18 mouse cellular contexts compared by ENCODE assay signal in genomic region chr17:10514812-10515211, GRCm38 (mm10).
A peak's percentile ranks its signal among the peaks of the same experiment; 100 is the strongest.
DNase-seq lines count a peak whose midpoint lies in the region; ATAC-seq and TF ChIP-seq lines count a peak whose summit lies in the region.
"Had no signal": no experiment of that assay in that cellular context is flagged by ENCODE, and none has a peak within 500 bp of the region (broad histone marks: within the 10 kb centered on the region; RNA-seq: fewer than 3 reads in every experiment).

No protein-coding gene starts in this region.

- H3K27me3 ChIP-seq in hindbrain, embryonic 13.5 days: no peaks in the 10 kb centered on the region
- no peaks in the 10 kb centered on the region for H3K27me3 ChIP-seq in hindbrain, embryonic 11.5 days (ENCODE audit: control insufficient read depth, insufficient read depth, low read length)
- H3K27me3 ChIP-seq in neural tube, embryonic 12.5 days (replicated peaks): no peaks in the 10 kb centered on the region
- H3K27me3 ChIP-seq: embryonic facial prominence, embryonic 12.5 days; heart, embryonic 15.5 days; limb, embryonic 15.5 days; stomach, embryonic 15.5 days had no signal

- ATAC-seq in hindbrain, embryonic 13.5 days (ENCODE audit: low FRiP score): no peak
- no peak for ATAC-seq in hindbrain, embryonic 11.5 days (ENCODE audit: low FRiP score)
- ATAC-seq in neural tube, embryonic 12.5 days (ENCODE audit: low FRiP score, low read depth): peak; percentile 68

- intact Hi-C loops in left cerebral cortex, postnatal 36 days (cut with DNase I): no loop called here

- DNase-seq in hindbrain, embryonic 11.5 days (ENCODE audit: low spot score): no peak
- no peak for DNase-seq in layer of hippocampus, adult 2 months (ENCODE audit: low spot score in 2 of 2)
- no peak for DNase-seq in layer of hippocampus, adult 18-20 months (ENCODE audit: low spot score in 2 of 2)
- peak; percentile 26 for DNase-seq in WW6 (ENCODE audit: low read depth, low spot score)
- DNase-seq in adrenal gland, postnatal 36 days: no peak
- no peak for DNase-seq in left cerebral cortex, postnatal 36 days (ENCODE audit: low spot score in 2 of 2)
- DNase-seq: cerebellum, postnatal 25 days; heart, adult 18-20 months; lung, adult 18-20 months; lung, postnatal 4 days; right cerebral cortex, adult 18-20 months; spleen, adult 18-20 months had no signal

- H3K4me3 ChIP-seq in hindbrain, embryonic 13.5 days: no peak overlapping the region
- no peak overlapping the region for H3K4me3 ChIP-seq in hindbrain, embryonic 11.5 days (ENCODE audit: low read depth, low read length)
- no peak overlapping the region for H3K4me3 ChIP-seq in layer of hippocampus, adult 2 months
- no peak overlapping the region for H3K4me3 ChIP-seq in neural tube, embryonic 12.5 days
- H3K4me3 ChIP-seq: embryonic facial prominence, embryonic 12.5 days; heart, embryonic 15.5 days; limb, embryonic 15.5 days; stomach, embryonic 15.5 days had no signal

- no peaks in the 10 kb centered on the region for H3K36me3 ChIP-seq in hindbrain, embryonic 13.5 days
- H3K36me3 ChIP-seq in hindbrain, embryonic 11.5 days (ENCODE audit: control insufficient read depth, insufficient read depth, low read length): no peaks in the 10 kb centered on the region
- no peaks in the 10 kb centered on the region for H3K36me3 ChIP-seq in neural tube, embryonic 12.5 days
- H3K36me3 ChIP-seq: embryonic facial prominence, embryonic 12.5 days; heart, embryonic 15.5 days; limb, embryonic 15.5 days; stomach, embryonic 15.5 days had no signal

- 54% methylated on average over 6 of the region's 6 CpGs for WGBS in hindbrain, embryonic 13.5 days
- 57% methylated on average over 6 of the region's 6 CpGs for WGBS in hindbrain, embryonic 11.5 days
- WGBS in neural tube, embryonic 12.5 days: 39% methylated on average over 6 of the region's 6 CpGs

- H3K4me1 ChIP-seq in hindbrain, embryonic 13.5 days (replicated peaks): peaks cover 21% of the 10 kb centered on the region
- H3K4me1 ChIP-seq in hindbrain, embryonic 11.5 days (replicated peaks; ENCODE audit: control insufficient read depth, insufficient read depth, low read length): no peaks in the 10 kb centered on the region
- H3K4me1 ChIP-seq in neural tube, embryonic 12.5 days: peaks cover 29% of the 10 kb centered on the region
- H3K4me1 ChIP-seq: heart, embryonic 15.5 days; stomach, embryonic 15.5 days had no signal

- H3K4me2 ChIP-seq in hindbrain, embryonic 13.5 days: no peak overlapping the region
- H3K4me2 ChIP-seq in hindbrain, embryonic 11.5 days (replicated peaks; ENCODE audit: low read depth, low read length): no peak overlapping the region
- H3K4me2 ChIP-seq in neural tube, embryonic 12.5 days (replicated peaks): peak overlapping the region; percentile 22; the same call in 1 of the 2 replicates
- H3K4me2 ChIP-seq: embryonic facial prominence, embryonic 12.5 days; heart, embryonic 15.5 days; limb, embryonic 15.5 days; stomach, embryonic 15.5 days had no signal

- H3K9ac ChIP-seq in hindbrain, embryonic 13.5 days: no peak overlapping the region
- no peak overlapping the region for H3K9ac ChIP-seq in hindbrain, embryonic 11.5 days (ENCODE audit: low read depth, low read length)
- no peak overlapping the region for H3K9ac ChIP-seq in neural tube, embryonic 12.5 days
- H3K9ac ChIP-seq: embryonic facial prominence, embryonic 12.5 days; heart, embryonic 15.5 days; limb, embryonic 15.5 days; stomach, embryonic 15.5 days had no signal

- no peaks in the 10 kb centered on the region for H3K9me3 ChIP-seq in hindbrain, embryonic 13.5 days
- no peaks in the 10 kb centered on the region for H3K9me3 ChIP-seq in hindbrain, embryonic 11.5 days (ENCODE audit: control insufficient read depth, low read length)
- no peaks in the 10 kb centered on the region for H3K9me3 ChIP-seq in neural tube, embryonic 12.5 days
- H3K9me3 ChIP-seq: embryonic facial prominence, embryonic 12.5 days; heart, embryonic 15.5 days; limb, embryonic 15.5 days; stomach, embryonic 15.5 days had no signal

- H3K27ac ChIP-seq in hindbrain, embryonic 13.5 days: peak overlapping the region; percentile 44; the same call in 1 of the 2 replicates
- H3K27ac ChIP-seq in hindbrain, embryonic 11.5 days (ENCODE audit: low read depth, low read length): no peak overlapping the region
- peak overlapping the region; percentile 71; the same call in 1 of the 2 replicates for H3K27ac ChIP-seq in layer of hippocampus, adult 2 months
- H3K27ac ChIP-seq in neural tube, embryonic 12.5 days: 0 out of 2 replicates have a peak overlapping the region, but pooled peaks have one; percentile 17
- H3K27ac ChIP-seq: embryonic facial prominence, embryonic 12.5 days; heart, embryonic 15.5 days; limb, embryonic 15.5 days; stomach, embryonic 15.5 days had no signal

- no peak for TF ChIP-seq CTCF in layer of hippocampus, adult 2 months (conservative IDR thresholded peaks at IDR 0.05)
